Mouse (Mus musculus): ENCODE measurements around the gene Golgb1. TPM values are rescaled to one million over a fixed set of nuclear protein-coding genes. Genes with fewer than 3 reads are reported as not detected.

Gene Golgb1
- polyA plus RNA-seq, 1 experiment from 2014 or later, result 85.6 TPM

DNA sequence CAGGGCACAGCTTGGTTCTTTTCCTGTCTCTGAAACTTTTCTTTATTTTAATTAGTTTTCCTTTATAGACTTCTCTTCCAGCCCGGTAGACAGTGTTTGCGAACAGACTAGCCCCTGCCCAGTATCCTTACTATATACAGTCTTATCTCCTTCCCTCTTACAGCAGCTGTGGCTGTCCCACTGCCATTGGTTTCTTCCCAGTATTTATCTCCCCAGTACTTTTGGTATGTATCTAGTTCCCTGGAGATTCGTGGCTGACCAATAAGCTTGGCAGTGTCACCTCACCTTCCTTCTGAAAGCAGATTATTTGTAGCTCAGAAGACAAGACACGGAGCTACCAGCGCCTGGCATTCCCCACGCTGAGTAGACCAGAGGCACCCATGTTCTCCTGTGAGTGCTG lies 21.8 kb downstream of the Golgb1 start:
- 96% methylated on average over 6 of the region's 6 CpGs for WGBS

DNA sequence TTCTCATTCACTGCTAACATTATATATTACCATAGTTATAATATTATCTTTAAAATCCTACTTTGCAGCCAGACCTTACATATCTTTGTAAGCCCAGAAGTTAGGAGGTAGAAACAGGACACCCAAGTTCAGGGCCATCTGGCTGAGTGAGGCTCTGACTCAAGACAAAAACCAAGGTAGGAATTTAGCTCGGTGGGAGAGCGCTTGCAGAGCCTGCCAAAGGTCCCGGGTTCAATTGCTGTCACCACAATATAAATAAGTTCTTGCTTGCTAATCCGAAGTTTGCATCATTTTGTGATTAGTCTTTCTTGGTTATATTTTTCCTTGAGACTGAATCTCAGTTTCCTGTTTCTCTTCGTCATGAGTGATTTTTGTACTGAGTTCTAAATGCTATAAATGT lies 28.2 kb downstream of the Golgb1 start:
- no peak for ATAC-seq (ENCODE audit: low read depth)
- Histone ChIP-seq H3K36me3 (ENCODE audit: control insufficient read depth, insufficient read depth, low read length) (peaks cover 36% of the 10 kb centered on the region), H3K27me3 (ENCODE audit: control insufficient read depth, insufficient read depth, low read length) (no peaks in the 10 kb centered on the region), H3K9ac (replicated peaks; ENCODE audit: low read depth, low read length) (no peak overlapping the region), H3K9me3 (ENCODE audit: control insufficient read depth, low read length) (no peaks in the 10 kb centered on the region), H3K4me2 (ENCODE audit: low read depth, low read length) (no peak overlapping the region), H3K4me1 (ENCODE audit: control insufficient read depth, insufficient read depth, low read length) (no peaks in the 10 kb centered on the region), H3K4me3 (ENCODE audit: low read depth, low read length) (no peak overlapping the region), H3K27ac (ENCODE audit: low read depth, low read length) (no peak overlapping the region)
- 91% methylated on average over 5 of the region's 5 CpGs for WGBS

More for the DNA sequence above, 21.8 kb downstream of the Golgb1 start:
- H3K27me3 ChIP-seq (ENCODE audit: control insufficient read depth, insufficient read depth, low read length), result no peaks in the 10 kb centered on the region
- H3K27ac ChIP-seq (ENCODE audit: low read depth, low read length), result no peak overlapping the region
- H3K4me3 ChIP-seq (ENCODE audit: low read depth, low read length), result no peak overlapping the region
- H3K4me2 ChIP-seq (ENCODE audit: low read depth, low read length), result no peak overlapping the region
- no peak overlapping the region for H3K9ac ChIP-seq (replicated peaks; ENCODE audit: low read depth, low read length)
- no peaks in the 10 kb centered on the region for H3K4me1 ChIP-seq (ENCODE audit: control insufficient read depth, insufficient read depth, low read length)
- H3K9me3 ChIP-seq (ENCODE audit: control insufficient read depth, low read length), result no peaks in the 10 kb centered on the region
- H3K36me3 ChIP-seq (ENCODE audit: control insufficient read depth, insufficient read depth, low read length), result peaks cover 54% of the 10 kb centered on the region
- ATAC-seq (ENCODE audit: low read depth), result no peak

DNA sequence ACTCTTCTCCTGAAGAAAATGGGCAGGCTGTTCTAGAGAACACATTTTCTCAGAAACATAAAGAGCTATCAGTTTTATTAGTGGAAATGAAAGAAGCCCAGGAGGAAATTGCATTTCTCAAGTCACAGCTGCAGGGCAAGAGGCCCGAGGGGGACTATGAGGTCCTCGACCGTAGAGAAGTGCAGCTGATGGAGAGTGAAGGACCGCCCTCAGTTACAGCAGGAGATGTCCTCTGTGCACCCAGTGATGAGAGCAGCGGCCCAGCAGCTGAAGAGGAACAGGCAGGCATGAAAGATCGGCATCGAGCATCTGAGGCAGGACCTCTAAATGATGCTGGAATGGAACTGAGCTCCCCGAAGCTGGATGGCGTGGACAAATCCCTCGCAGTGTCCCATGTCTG lies 37.0 kb downstream of the Golgb1 start:
- H3K9ac ChIP-seq (replicated peaks; ENCODE audit: low read depth, low read length), result no peak overlapping the region
- no peaks in the 10 kb centered on the region for H3K27me3 ChIP-seq (ENCODE audit: control insufficient read depth, insufficient read depth, low read length)
- no peak for ATAC-seq (ENCODE audit: low read depth)
- no peak overlapping the region for H3K4me3 ChIP-seq (ENCODE audit: low read depth, low read length)
- no peaks in the 10 kb centered on the region for H3K9me3 ChIP-seq (ENCODE audit: control insufficient read depth, low read length)
- peaks cover 52% of the 10 kb centered on the region for H3K36me3 ChIP-seq (ENCODE audit: control insufficient read depth, insufficient read depth, low read length)
- WGBS, result 90% methylated on average over 10 of the region's 10 CpGs
- H3K4me1 ChIP-seq (ENCODE audit: control insufficient read depth, insufficient read depth, low read length), result no peaks in the 10 kb centered on the region
- H3K4me2 ChIP-seq (ENCODE audit: low read depth, low read length), result no peak overlapping the region
- H3K27ac ChIP-seq (ENCODE audit: low read depth, low read length), result no peak overlapping the region

DNA sequence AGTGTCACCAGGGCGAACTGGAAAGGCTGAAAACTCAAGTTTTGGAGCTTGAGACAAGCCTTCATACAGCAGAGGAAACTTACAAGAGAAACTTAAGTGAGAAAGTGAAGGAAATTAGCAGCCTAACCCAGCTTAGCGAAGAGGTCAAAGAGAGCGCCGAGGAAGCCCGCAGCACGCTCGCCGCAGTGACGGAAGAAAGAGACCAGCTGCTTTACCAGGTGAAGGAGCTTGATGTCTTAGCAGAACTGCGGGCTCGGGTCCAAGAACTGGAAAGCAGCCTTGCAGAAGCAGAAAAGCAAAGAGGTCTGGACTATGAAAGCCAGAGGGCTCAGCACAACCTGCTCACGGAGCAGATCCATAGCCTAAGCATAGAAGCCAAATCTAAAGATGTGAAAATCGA lies 37.4 kb downstream of the Golgb1 start:
- no peaks in the 10 kb centered on the region for H3K9me3 ChIP-seq (ENCODE audit: control insufficient read depth, low read length)
- no peaks in the 10 kb centered on the region for H3K4me1 ChIP-seq (ENCODE audit: control insufficient read depth, insufficient read depth, low read length)
- H3K27ac ChIP-seq (ENCODE audit: low read depth, low read length), result no peak overlapping the region
- H3K9ac ChIP-seq (replicated peaks; ENCODE audit: low read depth, low read length), result no peak overlapping the region
- H3K36me3 ChIP-seq (ENCODE audit: control insufficient read depth, insufficient read depth, low read length), result peaks cover 53% of the 10 kb centered on the region
- H3K27me3 ChIP-seq (ENCODE audit: control insufficient read depth, insufficient read depth, low read length), result no peaks in the 10 kb centered on the region
- H3K4me2 ChIP-seq (ENCODE audit: low read depth, low read length), result no peak overlapping the region
- ATAC-seq (ENCODE audit: low read depth), result no peak
- 95% methylated on average over 13 of the region's 13 CpGs for WGBS
- H3K4me3 ChIP-seq (ENCODE audit: low read depth, low read length), result no peak overlapping the region

DNA sequence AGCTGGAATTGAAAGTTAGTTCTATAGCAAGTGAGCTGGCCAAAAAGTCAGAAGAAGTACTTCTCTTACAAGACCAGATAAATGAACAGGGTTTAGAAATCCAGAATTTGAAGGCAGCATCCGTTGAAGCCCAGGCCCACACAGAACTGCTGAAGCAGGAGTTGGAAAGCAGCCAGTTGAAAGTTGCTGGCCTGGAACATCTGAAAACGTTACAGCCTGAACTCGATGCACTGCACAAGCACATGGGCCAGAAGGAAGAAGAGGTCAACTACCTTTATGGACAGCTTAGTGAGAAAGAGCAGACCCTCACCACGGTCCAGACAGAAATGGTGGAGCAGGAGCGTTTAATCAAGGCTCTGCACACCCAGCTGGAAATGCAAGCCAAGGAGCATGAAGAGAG lies 39.3 kb downstream of the Golgb1 start:
- Histone ChIP-seq H3K4me1 (ENCODE audit: control insufficient read depth, insufficient read depth, low read length) (no peaks in the 10 kb centered on the region), H3K9ac (replicated peaks; ENCODE audit: low read depth, low read length) (no peak overlapping the region), H3K4me3 (ENCODE audit: low read depth, low read length) (no peak overlapping the region), H3K36me3 (ENCODE audit: control insufficient read depth, insufficient read depth, low read length) (peaks cover 52% of the 10 kb centered on the region), H3K27ac (ENCODE audit: low read depth, low read length) (no peak overlapping the region), H3K27me3 (ENCODE audit: control insufficient read depth, insufficient read depth, low read length) (no peaks in the 10 kb centered on the region), H3K4me2 (ENCODE audit: low read depth, low read length) (no peak overlapping the region), H3K9me3 (ENCODE audit: control insufficient read depth, low read length) (no peaks in the 10 kb centered on the region)
- ATAC-seq (ENCODE audit: low read depth), result no peak
- WGBS, result 87% methylated on average over 5 of the region's 5 CpGs

DNA sequence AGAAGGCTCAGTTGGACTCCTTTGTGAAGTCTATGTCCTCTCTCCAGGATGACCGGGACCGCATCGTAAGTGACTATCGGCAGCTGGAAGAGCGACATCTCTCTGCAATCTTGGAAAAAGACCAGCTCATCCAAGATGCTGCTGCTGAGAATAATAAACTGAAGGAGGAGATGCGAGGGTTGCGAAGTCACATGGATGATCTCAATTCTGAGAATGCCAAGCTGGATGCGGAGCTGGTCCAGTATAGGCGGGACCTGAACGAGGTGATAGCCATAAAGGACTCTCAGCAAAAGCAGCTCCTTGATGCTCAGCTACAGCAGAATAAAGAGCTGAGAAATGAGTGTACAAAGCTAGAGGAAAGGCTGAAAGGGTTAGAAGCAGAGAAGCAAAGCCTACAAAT lies 43.6 kb downstream of the Golgb1 start:
- Histone ChIP-seq H3K4me2 (ENCODE audit: low read depth, low read length) (no peak overlapping the region), H3K9me3 (ENCODE audit: control insufficient read depth, low read length) (no peaks in the 10 kb centered on the region), H3K4me3 (ENCODE audit: low read depth, low read length) (no peak overlapping the region), H3K27ac (ENCODE audit: low read depth, low read length) (no peak overlapping the region), H3K9ac (replicated peaks; ENCODE audit: low read depth, low read length) (no peak overlapping the region), H3K36me3 (ENCODE audit: control insufficient read depth, insufficient read depth, low read length) (peaks cover 51% of the 10 kb centered on the region), H3K4me1 (ENCODE audit: control insufficient read depth, insufficient read depth, low read length) (no peaks in the 10 kb centered on the region), H3K27me3 (ENCODE audit: control insufficient read depth, insufficient read depth, low read length) (no peaks in the 10 kb centered on the region)
- no peak for ATAC-seq (ENCODE audit: low read depth)
- 92% methylated on average over 10 of the region's 10 CpGs for WGBS

DNA sequence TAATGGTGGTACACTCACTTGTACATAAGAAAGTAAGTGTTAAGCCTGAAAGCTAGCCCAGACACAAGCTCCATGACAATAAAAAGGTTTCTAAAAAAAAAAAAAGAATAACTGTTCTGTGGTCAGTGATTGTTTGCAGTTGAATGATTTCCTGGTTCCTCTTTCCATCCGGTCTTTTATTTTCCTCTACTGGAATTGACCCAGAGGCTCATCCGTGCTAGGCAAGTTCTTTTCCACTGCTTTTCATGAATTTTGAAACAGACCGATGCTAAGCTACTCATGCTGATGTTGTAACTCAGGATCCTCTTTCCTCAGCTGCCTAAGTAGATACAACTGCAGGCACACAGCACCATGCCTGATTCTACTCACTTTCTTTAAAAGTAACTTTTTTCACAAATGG lies 45.5 kb downstream of the Golgb1 start:
- ATAC-seq (ENCODE audit: low read depth), result no peak
- H3K4me3 ChIP-seq (ENCODE audit: low read depth, low read length), result no peak overlapping the region
- 94% methylated on average over 3 of the region's 3 CpGs for WGBS
- H3K9me3 ChIP-seq (ENCODE audit: control insufficient read depth, low read length), result no peaks in the 10 kb centered on the region
- H3K9ac ChIP-seq (replicated peaks; ENCODE audit: low read depth, low read length), result no peak overlapping the region
- H3K36me3 ChIP-seq (ENCODE audit: control insufficient read depth, insufficient read depth, low read length), result peaks cover 41% of the 10 kb centered on the region
- no peaks in the 10 kb centered on the region for H3K27me3 ChIP-seq (ENCODE audit: control insufficient read depth, insufficient read depth, low read length)
- H3K27ac ChIP-seq (ENCODE audit: low read depth, low read length), result no peak overlapping the region
- H3K4me1 ChIP-seq (ENCODE audit: control insufficient read depth, insufficient read depth, low read length), result no peaks in the 10 kb centered on the region
- no peak overlapping the region for H3K4me2 ChIP-seq (ENCODE audit: low read depth, low read length)

DNA sequence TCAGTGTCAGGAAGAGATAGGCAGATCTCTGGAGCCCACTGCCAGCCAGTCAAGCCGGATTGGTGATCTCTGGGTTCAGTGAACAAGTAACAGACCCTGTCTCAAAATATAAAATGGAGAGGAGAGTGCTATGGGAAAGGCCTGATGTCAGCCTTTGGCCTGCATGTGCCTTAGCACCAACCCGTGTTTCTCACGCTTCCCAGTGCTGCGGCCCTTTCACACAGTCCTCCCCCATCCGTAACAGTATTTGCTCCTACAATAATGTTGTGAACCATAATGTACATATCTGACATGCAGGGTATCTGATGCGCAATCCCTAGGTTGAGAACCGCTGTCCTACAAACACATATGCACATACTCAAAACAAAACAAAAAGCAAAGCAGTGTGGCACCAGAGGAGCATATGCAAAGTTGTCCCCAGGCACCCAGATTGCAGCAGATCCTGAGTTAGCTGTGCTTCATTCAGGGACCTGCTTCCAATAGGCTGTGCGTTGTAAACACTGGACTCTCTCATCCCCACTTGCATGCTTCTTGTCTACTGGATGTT lies 46.2 kb downstream of the Golgb1 start:
- Histone ChIP-seq H3K27me3 (ENCODE audit: control insufficient read depth, insufficient read depth, low read length) (no peaks in the 10 kb centered on the region), H3K27ac (ENCODE audit: low read depth, low read length) (no peak overlapping the region), H3K9ac (replicated peaks; ENCODE audit: low read depth, low read length) (no peak overlapping the region), H3K36me3 (ENCODE audit: control insufficient read depth, insufficient read depth, low read length) (peaks cover 34% of the 10 kb centered on the region), H3K4me2 (ENCODE audit: low read depth, low read length) (no peak overlapping the region), H3K4me1 (ENCODE audit: control insufficient read depth, insufficient read depth, low read length) (no peaks in the 10 kb centered on the region), H3K4me3 (ENCODE audit: low read depth, low read length) (no peak overlapping the region), H3K9me3 (ENCODE audit: control insufficient read depth, low read length) (no peaks in the 10 kb centered on the region)
- 96% methylated on average over 8 of the region's 8 CpGs for WGBS
- ATAC-seq (ENCODE audit: low read depth), result no peak

DNA sequence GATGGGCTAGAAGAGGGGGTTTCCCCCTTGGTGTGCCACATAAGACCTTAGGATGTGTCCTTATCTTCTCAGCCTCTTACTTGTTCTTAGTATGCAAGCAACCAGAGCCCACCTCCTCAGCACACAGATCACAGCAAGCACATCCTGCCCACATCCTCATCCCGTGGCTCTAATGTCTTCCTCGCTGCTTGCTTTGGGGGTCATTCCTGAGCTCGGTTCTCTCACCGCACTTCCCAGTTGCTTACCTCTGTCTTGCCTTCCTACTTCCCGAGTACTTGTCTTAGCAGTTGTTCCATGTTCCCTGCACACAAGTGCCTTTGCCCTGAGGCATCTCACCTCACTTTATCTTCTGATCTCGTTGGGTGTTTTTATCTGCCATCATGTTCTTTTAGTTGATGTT lies 47.0 kb downstream of the Golgb1 start:
- H3K36me3 ChIP-seq (ENCODE audit: control insufficient read depth, insufficient read depth, low read length), result peaks cover 32% of the 10 kb centered on the region
- ATAC-seq (ENCODE audit: low read depth), result no peak
- H3K9ac ChIP-seq (replicated peaks; ENCODE audit: low read depth, low read length), result no peak overlapping the region
- 96% methylated on average over 6 of the region's 6 CpGs for WGBS
- no peak overlapping the region for H3K4me2 ChIP-seq (ENCODE audit: low read depth, low read length)
- H3K27ac ChIP-seq (ENCODE audit: low read depth, low read length), result no peak overlapping the region
- H3K4me1 ChIP-seq (ENCODE audit: control insufficient read depth, insufficient read depth, low read length), result no peaks in the 10 kb centered on the region
- no peaks in the 10 kb centered on the region for H3K27me3 ChIP-seq (ENCODE audit: control insufficient read depth, insufficient read depth, low read length)
- no peak overlapping the region for H3K4me3 ChIP-seq (ENCODE audit: low read depth, low read length)
- no peaks in the 10 kb centered on the region for H3K9me3 ChIP-seq (ENCODE audit: control insufficient read depth, low read length)

Measured in neural tube, embryonic 14.5 days (tissue).